Mouse (Mus musculus) neural tube, embryonic 12.5 days (tissue): ENCODE measurements around the gene Alg9. TPM values are rescaled to one million over a fixed set of nuclear protein-coding genes. Genes with fewer than 3 reads are reported as not detected.

Experiments
- ATAC-seq: fragments of 200-750 bp; cut with Nextera tagmentation; 2 replicates; pipeline ENCODE4 v1.8.0; 2017; ENCODE audit warnings: low read depth, mild to moderate bottlenecking, moderate TSS enrichment, moderate library complexity; ENCODE audit not compliant: low FRiP score
- H3K27ac ChIP-seq: fragments of 300-500 bp; sonication (generic); 2 replicates; pipeline ENCODE4 v1.5.1; 2016
- H3K27me3 ChIP-seq: fragments of 300-500 bp; sonication (generic); replicated peaks from 2 replicates; pipeline ENCODE4 v1.6.1; 2016; ENCODE audit warnings: mild to moderate bottlenecking
- H3K36me3 ChIP-seq: fragments of 300-500 bp; sonication (generic); 2 replicates; pipeline ENCODE4 v1.6.1; 2016; ENCODE audit warnings: mild to moderate bottlenecking
- H3K4me1 ChIP-seq: fragments of 300-500 bp; sonication (generic); 2 replicates; pipeline ENCODE4 v1.6.1; 2016
- H3K4me2 ChIP-seq: fragments of 300-500 bp; sonication (generic); replicated peaks from 2 replicates; pipeline ENCODE4 v1.6.1; 2016; ENCODE audit warnings: mild to moderate bottlenecking
- H3K4me3 ChIP-seq: fragments of 300-500 bp; sonication (generic); 2 replicates; pipeline ENCODE4 v1.5.1; 2016
- H3K9ac ChIP-seq: fragments of 300-500 bp; sonication (generic); 2 replicates; pipeline ENCODE4 v1.6.1; 2016; ENCODE audit warnings: mild to moderate bottlenecking
- H3K9me3 ChIP-seq: fragments of 300-500 bp; sonication (generic); 2 replicates; pipeline ENCODE4 v1.6.1; 2016; ENCODE audit warnings: mild to moderate bottlenecking
- WGBS: fragments of 180-500 bp; shearing (Covaris S2); methylation state at CpG from one replicate; pipeline ENCODE4 v1.1.7; 2016; 5-methylcytosine and 5-hydroxymethylcytosine counted together
- polyA plus RNA-seq: library from polyadenylated mRNA; unstranded; fragments of >200 nt; fragmentation: Nextera tagmentation; extraction: Ambion mirVana; gene quantifications from 2 replicates; pipeline ENCODE4 v1.2.1, GENCODE M21; 2016

Alg9 gene
- polyA plus RNA-seq, 1 experiment from 2014 or later = 48.3 TPM

GRCm38 (mm10) chr9:50849249-50849648 is 74.4 kb downstream of the Alg9 start:
- Histone ChIP-seq H3K9me3 (no peaks in the 10 kb centered on the region), H3K4me1 (no peaks in the 10 kb centered on the region), H3K27ac (no peak overlapping the region), H3K9ac (no peak overlapping the region), H3K36me3 (no peaks in the 10 kb centered on the region; the same call in 1 of the 2 replicates), H3K4me3 (no peak overlapping the region), H3K27me3 (no peaks in the 10 kb centered on the region), H3K4me2 (no peak overlapping the region)
- 28% methylated on average over 8 of the region's 8 CpGs for WGBS
- peak; percentile 66; the same call in 1 of the 2 replicates for ATAC-seq

GRCm38 (mm10) chr9:50849755-50850154 is 74.9 kb downstream of the Alg9 start:
- no peak for ATAC-seq

GRCm38 (mm10) chr9:50850271-50850670 is 75.5 kb downstream of the Alg9 start:
- 42% methylated on average over 11 of the region's 11 CpGs for WGBS
- Histone ChIP-seq H3K27me3 (no peaks in the 10 kb centered on the region), H3K36me3 (no peaks in the 10 kb centered on the region), H3K4me1 (no peaks in the 10 kb centered on the region), H3K27ac (no peak overlapping the region), H3K4me2 (no peak overlapping the region), H3K9me3 (no peaks in the 10 kb centered on the region), H3K4me3 (no peak overlapping the region), H3K9ac (no peak overlapping the region)
- ATAC-seq = no peak

More at GRCm38 (mm10) chr9:50849755-50850154, 74.9 kb downstream of the Alg9 start:
- Histone ChIP-seq H3K27ac (no peak overlapping the region), H3K4me3 (no peak overlapping the region), H3K27me3 (no peaks in the 10 kb centered on the region), H3K4me1 (no peaks in the 10 kb centered on the region), H3K9me3 (no peaks in the 10 kb centered on the region), H3K36me3 (no peaks in the 10 kb centered on the region), H3K9ac (no peak overlapping the region), H3K4me2 (no peak overlapping the region)
- 80% methylated on average over 9 of the region's 9 CpGs for WGBS

GRCm38 (mm10) chr9:50850713-50851112 is 75.9 kb downstream of the Alg9 start:
- WGBS = 66% methylated on average over 8 of the region's 8 CpGs
- ATAC-seq = no peak
- no peaks in the 10 kb centered on the region for H3K36me3 ChIP-seq
- H3K4me2 ChIP-seq = no peak overlapping the region
- H3K9ac ChIP-seq = no peak overlapping the region
- H3K4me3 ChIP-seq = no peak overlapping the region
- no peaks in the 10 kb centered on the region for H3K4me1 ChIP-seq
- no peaks in the 10 kb centered on the region for H3K27me3 ChIP-seq
- no peaks in the 10 kb centered on the region for H3K9me3 ChIP-seq
- H3K27ac ChIP-seq = no peak overlapping the region

- Histone ChIP-seq H3K9ac (no peak overlapping the region), H3K27ac (no peak overlapping the region)
These were observed 78.0 kb downstream of the Alg9 start for GRCm38 (mm10) chr9:50852634-50853349.

GRCm38 (mm10) chr9:50854376-50854775 is 79.6 kb downstream of the Alg9 start:
- no peaks in the 10 kb centered on the region for H3K9me3 ChIP-seq
- H3K36me3 ChIP-seq = peaks cover 3% of the 10 kb centered on the region
- peaks cover 9% of the 10 kb centered on the region for H3K4me1 ChIP-seq
- no peak overlapping the region for H3K4me3 ChIP-seq
- H3K27ac ChIP-seq = no peak overlapping the region
- no peak for ATAC-seq
- no peaks in the 10 kb centered on the region for H3K27me3 ChIP-seq
- no peak overlapping the region for H3K4me2 ChIP-seq
- no peak overlapping the region for H3K9ac ChIP-seq
- 49% methylated on average over 8 of the region's 8 CpGs for whole genome bisulfite sequencing

More at GRCm38 (mm10) chr9:50852634-50853349, 78.0 kb downstream of the Alg9 start:
- H3K4me2 ChIP-seq = no peak overlapping the region
- 86% methylated on average over 17 of the region's 17 CpGs for WGBS
- H3K9me3 ChIP-seq = no peaks in the 10 kb centered on the region
- no peaks in the 10 kb centered on the region for H3K36me3 ChIP-seq
- H3K4me1 ChIP-seq = peaks cover 4% of the 10 kb centered on the region; the same call in 1 of the 2 replicates
- no peak for ATAC-seq
- no peaks in the 10 kb centered on the region for H3K27me3 ChIP-seq
- no peak overlapping the region for H3K4me3 ChIP-seq

- H3K36me3 ChIP-seq = peaks cover 12% of the 10 kb centered on the region
- no peak overlapping the region for H3K27ac ChIP-seq
- ATAC-seq = no peak
- H3K4me1 ChIP-seq = peaks cover 9% of the 10 kb centered on the region
- H3K4me2 ChIP-seq = no peak overlapping the region
- 88% methylated on average over 5 of the region's 5 CpGs for WGBS
- H3K4me3 ChIP-seq = no peak overlapping the region
- no peaks in the 10 kb centered on the region for H3K9me3 ChIP-seq
- H3K27me3 ChIP-seq = no peaks in the 10 kb centered on the region
- no peak overlapping the region for H3K9ac ChIP-seq
These were observed 80.4 kb downstream of the Alg9 start for GRCm38 (mm10) chr9:50855133-50855766.

- Histone ChIP-seq H3K36me3 (peaks cover 17% of the 10 kb centered on the region), H3K4me3 (no peak overlapping the region), H3K27ac (no peak overlapping the region), H3K9ac (no peak overlapping the region), H3K27me3 (no peaks in the 10 kb centered on the region), H3K9me3 (no peaks in the 10 kb centered on the region), H3K4me2 (peak overlapping the region; percentile 72), H3K4me1 (peaks cover 9% of the 10 kb centered on the region)
- WGBS = 63% methylated on average over 5 of the region's 5 CpGs
- ATAC-seq = no peak
These were observed 81.0 kb downstream of the Alg9 start for GRCm38 (mm10) chr9:50855780-50856179.

- 2% methylated on average over 45 of the region's 45 CpGs for WGBS
- ATAC-seq = peak; percentile 94
- Histone ChIP-seq H3K27me3 (no peaks in the 10 kb centered on the region), H3K36me3 (peaks cover 24% of the 10 kb centered on the region), H3K4me3 (peak overlapping the region; percentile 94), H3K9me3 (no peaks in the 10 kb centered on the region), H3K9ac (peak overlapping the region; percentile 86), H3K27ac (peak overlapping the region; percentile 32; the same call in 1 of the 2 replicates), H3K4me1 (peaks cover 9% of the 10 kb centered on the region), H3K4me2 (peak overlapping the region; percentile 72)
These were observed 81.7 kb downstream of the Alg9 start for GRCm38 (mm10) chr9:50856341-50857081.

GRCm38 (mm10) chr9:50857082-50857641 is 82.3 kb downstream of the Alg9 start:
- Histone ChIP-seq H3K9ac (peak overlapping the region; percentile 86), H3K4me3 (peak overlapping the region; percentile 94), H3K4me1 (peaks cover 9% of the 10 kb centered on the region), H3K27ac (peak overlapping the region; percentile 32; the same call in 1 of the 2 replicates), H3K27me3 (no peaks in the 10 kb centered on the region), H3K4me2 (peak overlapping the region; percentile 72), H3K36me3 (peaks cover 30% of the 10 kb centered on the region), H3K9me3 (no peaks in the 10 kb centered on the region)
- under 1% methylated on average over 46 of the region's 46 CpGs for WGBS
- ATAC-seq = peak; percentile 87

GRCm38 (mm10) chr9:50858681-50859080 is 83.9 kb downstream of the Alg9 start:
- no peak overlapping the region for H3K4me2 ChIP-seq
- no peak overlapping the region for H3K4me3 ChIP-seq
- no peak overlapping the region for H3K27ac ChIP-seq
- H3K27me3 ChIP-seq = no peaks in the 10 kb centered on the region
- H3K9ac ChIP-seq = no peak overlapping the region
- 89% methylated on average over 6 of the region's 6 CpGs for WGBS
- H3K4me1 ChIP-seq = peaks cover 9% of the 10 kb centered on the region
- peaks cover 44% of the 10 kb centered on the region for H3K36me3 ChIP-seq
- no peak for ATAC-seq
- no peaks in the 10 kb centered on the region for H3K9me3 ChIP-seq
